Mouse (Mus musculus) liver, embryonic 11.5 days (tissue): ENCODE results near the gene Rtl6. TPM values are rescaled to one million over a fixed set of nuclear protein-coding genes. Genes with fewer than 3 reads are reported as not detected.

ENCODE experiments used
- ATAC-seq: fragments of 200-750 bp; cut with Nextera tagmentation; replicated peaks from 2 replicates; pipeline ENCODE4 v1.8.0; 2017; ENCODE audit warnings: moderate number of reproducible peaks, mild to moderate bottlenecking, moderate TSS enrichment, moderate library complexity; ENCODE audit not compliant: low FRiP score
- DNase-seq: peaks from one replicate; pipeline ENCODE4 v3.0.0-alpha.2; 2017; ENCODE audit warnings: low spot score
- H3K27ac ChIP-seq: fragments of 300-500 bp; sonication (generic); 2 replicates; pipeline ENCODE4 v1.5.1; 2014; ENCODE audit warnings: mild to moderate bottlenecking, low read depth, low read length, control low read depth
- H3K27me3 ChIP-seq: fragments of 300-500 bp; sonication (generic); replicated peaks from 2 replicates; pipeline ENCODE4 v1.6.1; 2014; ENCODE audit warnings: low read length, mixed read lengths; ENCODE audit not compliant: control insufficient read depth, insufficient read depth
- H3K36me3 ChIP-seq: fragments of 300-500 bp; sonication (generic); 2 replicates; pipeline ENCODE4 v1.6.1; 2014; ENCODE audit warnings: mild to moderate bottlenecking, low read length, moderate library complexity, mixed read lengths; ENCODE audit not compliant: control insufficient read depth, insufficient read depth
- H3K4me1 ChIP-seq: fragments of 300-500 bp; sonication (generic); replicated peaks from 2 replicates; pipeline ENCODE4 v1.6.1; 2014; ENCODE audit warnings: low read length, mixed read lengths; ENCODE audit not compliant: control insufficient read depth, insufficient read depth
- H3K4me2 ChIP-seq: fragments of 300-500 bp; sonication (generic); 2 replicates; pipeline ENCODE4 v1.6.1; 2014; ENCODE audit warnings: mild to moderate bottlenecking, control low read depth, moderate library complexity
- H3K4me3 ChIP-seq: fragments of 300-500 bp; sonication (generic); 2 replicates; pipeline ENCODE4 v1.5.1; 2014; ENCODE audit warnings: low read depth, low read length, control low read depth
- H3K9ac ChIP-seq: fragments of 300-500 bp; sonication (generic); 2 replicates; pipeline ENCODE4 v1.6.1; 2014; ENCODE audit warnings: low read depth, low read length, control low read depth
- H3K9me3 ChIP-seq: fragments of 300-500 bp; sonication (generic); 2 replicates; pipeline ENCODE4 v1.6.1; 2016; ENCODE audit warnings: low read length, inconsistent platforms, mixed read lengths; ENCODE audit not compliant: control insufficient read depth
- WGBS: fragments of 180-500 bp; shearing (Covaris S2); extraction: QIAGEN DNeasy Blood & Tissue Kit; methylation state at CpG from one replicate; pipeline ENCODE4 v1.1.7; 2014; 5-methylcytosine and 5-hydroxymethylcytosine counted together
- polyA plus RNA-seq: library from polyadenylated mRNA; unstranded; fragments of >200 nt; fragmentation: Nextera tagmentation; extraction: Ambion mirVana; gene quantifications from 2 replicates; pipeline ENCODE4 v1.2.1, GENCODE M21; 2014

Gene Rtl6
- polyA plus RNA-seq, 1 experiment from 2014 or later: 5.2 TPM

GRCm38 (mm10) chr15:84506026-84506425 is 51.6 kb downstream of the Rtl6 start:
- ATAC-seq (no peak), DNase-seq (no peak)
- Histone ChIP-seq H3K4me2 (no peak overlapping the region), H3K9ac (no peak overlapping the region), H3K36me3 (no peaks in the 10 kb centered on the region), H3K9me3 (no peaks in the 10 kb centered on the region), H3K4me3 (no peak overlapping the region), H3K27me3 (no peaks in the 10 kb centered on the region; the same call in 1 of the 2 replicates), H3K27ac (no peak overlapping the region), H3K4me1 (no peaks in the 10 kb centered on the region; the same call in 1 of the 2 replicates)
- WGBS: 81% methylated on average over 10 of the region's 10 CpGs

DNA sequence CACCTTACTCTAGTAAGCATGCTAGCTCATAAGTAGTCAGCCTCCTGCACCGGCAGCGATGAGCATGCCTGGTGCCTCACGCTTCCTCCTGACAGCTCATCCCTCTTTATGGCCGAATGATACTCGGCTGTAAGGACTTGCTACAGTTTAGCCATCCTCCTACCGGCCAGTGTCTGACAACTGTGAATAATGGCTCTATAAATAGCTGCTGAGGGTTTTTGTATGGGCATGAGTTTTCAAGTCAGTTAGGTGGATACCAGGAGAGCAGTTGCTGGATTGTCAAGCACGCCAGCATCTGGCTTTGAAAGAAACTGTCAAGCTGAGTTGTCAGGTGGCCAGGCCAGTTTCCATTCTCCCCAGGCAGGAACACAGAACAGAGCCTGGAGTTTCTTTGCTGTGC is 52.7 kb downstream of the Rtl6 start:
- no peak for DNase-seq
- WGBS: 41% methylated on average over 7 of the region's 7 CpGs

More for the DNA sequence above, 52.7 kb downstream of the Rtl6 start:
- H3K9me3 ChIP-seq: no peaks in the 10 kb centered on the region
- no peak overlapping the region for H3K4me3 ChIP-seq
- H3K9ac ChIP-seq: no peak overlapping the region
- H3K36me3 ChIP-seq: no peaks in the 10 kb centered on the region
- no peak overlapping the region for H3K27ac ChIP-seq
- no peaks in the 10 kb centered on the region; the same call in 1 of the 2 replicates for H3K27me3 ChIP-seq
- no peaks in the 10 kb centered on the region; the same call in 1 of the 2 replicates for H3K4me1 ChIP-seq
- no peak overlapping the region for H3K4me2 ChIP-seq
- ATAC-seq: no peak

Other genes starting within 250 kb of the Rtl6 start
- 5.9 and 6.0 TPM in 2 replicates for gene Parvg, start 233.8 kb downstream of the Rtl6 start, polyA plus RNA-seq
- gene Shisal1, start 110.7 kb downstream of the Rtl6 start, polyA plus RNA-seq: 0.25 and 0.51 TPM in 2 replicates
- 17.7 and 20.4 TPM in 2 replicates for gene Prr5, start 111.8 kb upstream of the Rtl6 start, polyA plus RNA-seq
- gene Arhgap8, start 162.2 kb upstream of the Rtl6 start, polyA plus RNA-seq: 0.93 and 1.3 TPM in 2 replicates